Mouse (Mus musculus) splenic B cell, adult 2 months (primary cell): ENCODE measurements around the gene Zdhhc17.

Experiments used
- DNase-seq: peaks from one replicate; pipeline ENCODE4 v3.0.0-alpha.2; 2011; ENCODE audit warnings: low read depth, low spot score
- H3K27me3 ChIP-seq: 2 replicates; pipeline ENCODE4 v1.6.1; 2012; ENCODE audit warnings: mild to moderate bottlenecking, low read length, moderate library complexity, mixed read lengths; ENCODE audit not compliant: control insufficient read depth, poor library complexity, insufficient read depth, severe bottlenecking
- H3K36me3 ChIP-seq: 2 replicates; pipeline ENCODE4 v1.6.1; 2012; ENCODE audit warnings: mild to moderate bottlenecking, low read length, moderate library complexity, mixed read lengths; ENCODE audit not compliant: control insufficient read depth, poor library complexity, insufficient read depth, severe bottlenecking

Zdhhc17 gene

GRCm38 (mm10) chr10:110899744-110900501 lies 110.0 kb downstream of the Zdhhc17 start:
- no peak for DNase-seq
- no peaks in the 10 kb centered on the region for H3K27me3 ChIP-seq
- no peaks in the 10 kb centered on the region for H3K36me3 ChIP-seq
